Mouse (Mus musculus): ENCODE data around the gene Slc38a7.
"Not testable (repeated sequence)": the region's sequence is repeated elsewhere in the genome, so short reads cannot be mapped to it uniquely, and the experiment has no call there.

Gene Slc38a7

GRCm38 (mm10) chr8:95853102-95853843 lies at the start of gene Slc38a7:
Slc38a7 (minus strand) TSS chr8:95853539.
- peak; percentile 70 for DNase-seq (ENCODE audit: extremely low read depth, low read depth)

- no peak for DNase-seq (ENCODE audit: extremely low read depth, low read depth)
These were observed 48.5 kb upstream of the Slc38a7 start for GRCm38 (mm10) chr8:95901864-95902263.

GRCm38 (mm10) chr8:95893701-95894100 lies 40.4 kb upstream of the Slc38a7 start:
- DNase-seq (ENCODE audit: extremely low read depth, low read depth), result no peak

DNA sequence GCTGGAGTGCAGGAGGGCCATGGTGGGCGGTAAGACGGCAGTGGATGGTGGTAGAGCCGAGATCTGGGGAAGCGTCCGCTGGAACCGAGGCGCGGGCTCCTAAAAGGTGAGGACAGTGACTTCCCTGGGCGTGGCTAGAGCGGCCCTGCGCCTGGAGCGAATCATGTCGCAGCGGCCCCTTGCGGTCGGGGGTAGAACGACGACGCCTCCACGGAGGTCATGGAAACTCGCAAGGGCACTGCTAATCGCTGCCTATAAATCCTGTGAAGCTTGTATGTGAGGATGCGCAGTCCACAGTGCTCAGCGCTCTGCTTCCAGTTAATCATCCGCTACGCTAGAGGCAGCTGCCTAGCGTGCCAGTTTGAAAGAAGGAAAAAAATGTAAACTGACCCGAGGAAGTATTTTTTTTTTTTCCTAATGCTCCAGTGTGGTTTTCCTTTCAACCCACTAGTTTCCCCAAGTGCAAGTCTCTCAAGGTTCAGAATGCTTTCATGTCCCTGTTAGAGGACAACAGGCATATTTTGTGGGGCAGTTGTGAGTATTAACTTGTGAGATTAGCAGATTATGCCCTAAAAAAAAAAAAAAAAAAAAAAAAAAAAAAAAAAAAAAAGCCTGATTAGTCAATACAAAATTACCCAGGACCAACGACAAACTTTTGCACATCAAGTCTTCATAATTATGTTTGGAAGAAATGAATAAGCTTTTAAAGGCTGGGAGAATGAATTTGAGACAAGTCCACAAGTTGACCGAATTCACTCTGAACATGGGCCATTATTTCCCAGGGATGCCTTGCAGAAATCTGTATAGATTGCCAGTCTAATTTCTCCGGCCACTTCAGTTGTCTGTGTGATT lies 35.2 kb upstream of the Slc38a7 start, which contains the start of gene Got2:
Gene Got2, minus strand, starts transcription at position 263 of the 852 bp plus-strand sequence.
- DNase-seq (ENCODE audit: extremely low read depth, low read depth), result peak; percentile 74

DNA sequence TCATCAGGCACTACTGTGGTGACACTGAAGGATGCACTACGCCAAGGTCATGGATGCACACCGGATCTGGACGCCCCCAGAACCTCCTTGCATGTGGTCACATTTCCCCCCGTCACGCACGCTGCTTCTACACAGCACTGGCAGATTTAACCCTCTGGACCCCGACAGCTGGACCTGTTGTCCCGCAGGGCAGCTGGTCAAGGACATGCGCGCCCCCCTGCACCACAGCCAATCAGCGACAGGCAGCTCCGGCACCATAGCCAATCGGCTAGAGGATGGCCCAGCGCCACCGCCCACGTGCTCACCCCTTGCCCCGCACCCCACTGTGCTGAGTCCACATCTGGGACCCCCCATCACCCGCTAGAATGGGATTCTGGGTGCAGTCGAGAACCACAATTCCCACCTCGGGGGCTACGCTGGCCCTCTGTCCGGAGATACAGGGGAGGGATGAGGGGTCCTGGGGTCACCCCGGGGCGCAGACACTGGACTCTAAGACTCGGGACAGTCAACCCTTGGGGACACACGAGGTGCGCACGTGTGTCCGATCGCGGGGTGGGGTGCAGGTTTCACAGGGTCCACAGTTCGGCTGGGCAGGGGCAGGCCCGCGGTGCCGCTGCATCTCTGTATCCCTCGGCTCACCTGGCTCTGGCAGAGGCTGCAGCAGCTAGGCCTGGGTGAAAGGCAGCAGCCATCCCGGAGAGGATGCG lies 34.4 kb upstream of the Slc38a7 start:
- DNase-seq (ENCODE audit: extremely low read depth, low read depth), result peak; percentile 47

DNA sequence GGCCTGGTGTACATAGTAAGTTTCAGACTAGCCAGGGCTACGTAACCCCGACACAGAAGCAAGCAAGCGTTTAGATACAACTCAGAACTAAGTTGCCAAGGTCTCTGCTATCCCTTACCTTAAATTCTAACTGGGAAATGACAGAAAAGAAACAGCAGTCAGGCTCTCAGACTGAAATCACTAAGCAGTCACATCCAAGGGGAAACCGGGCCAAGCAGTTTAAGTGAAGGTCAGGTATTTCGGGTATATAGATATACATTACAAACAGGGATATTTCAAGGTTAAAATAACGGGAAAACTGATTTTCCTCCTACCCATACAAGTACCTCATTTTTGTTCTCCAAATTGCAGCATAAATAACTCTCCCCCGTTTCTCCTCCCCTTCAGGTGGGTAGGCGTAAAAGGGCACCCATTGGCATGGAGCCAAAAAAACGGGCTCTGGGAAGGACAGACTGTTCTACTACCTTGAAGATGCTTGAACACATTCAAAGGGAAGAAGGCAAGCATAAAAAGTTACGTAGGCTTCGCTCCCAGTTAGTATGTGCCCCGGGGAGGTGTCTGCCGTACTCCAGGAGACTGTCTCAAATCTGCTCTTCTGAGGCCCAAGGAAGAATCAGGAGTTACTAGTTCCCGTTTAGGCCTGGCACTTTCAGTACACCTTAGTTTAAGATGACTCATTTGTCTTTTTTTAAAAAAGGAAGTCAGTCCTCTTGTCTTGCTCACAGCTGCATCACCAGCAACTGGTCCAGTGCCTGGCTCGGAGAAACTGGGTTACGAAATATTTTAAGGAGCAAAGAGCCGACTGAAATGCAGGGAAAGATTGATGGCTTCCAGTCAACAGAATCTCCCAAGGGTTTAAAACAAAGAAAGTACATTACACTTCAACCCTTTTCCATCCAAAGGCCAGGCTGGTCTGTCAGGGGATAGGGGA lies 33.6 kb upstream of the Slc38a7 start:
- peak; percentile 67 for DNase-seq (ENCODE audit: extremely low read depth, low read depth)

DNA sequence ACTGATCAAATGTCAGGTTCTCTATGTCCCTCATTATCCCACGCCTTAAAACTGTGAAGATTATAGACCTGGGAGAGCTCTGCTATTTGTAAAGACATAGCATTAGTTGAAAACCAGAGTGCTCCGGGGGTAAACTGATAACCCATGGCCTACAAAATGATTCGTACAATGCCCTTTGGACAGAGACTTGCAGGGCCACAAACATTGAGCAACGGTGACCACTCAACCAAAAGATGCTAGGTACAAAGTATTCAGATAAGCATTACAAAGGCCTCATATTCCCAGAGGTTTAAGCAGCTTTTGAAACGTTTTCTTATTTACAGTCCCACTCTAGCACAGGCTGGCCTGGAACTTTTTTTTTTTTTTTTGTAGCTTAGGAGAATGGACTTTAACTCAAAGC lies 32.6 kb upstream of the Slc38a7 start:
- no peak for DNase-seq (ENCODE audit: extremely low read depth, low read depth)

- no peak for DNase-seq (ENCODE audit: extremely low read depth, low read depth)
These were observed 32.0 kb upstream of the Slc38a7 start for GRCm38 (mm10) chr8:95885271-95885841.

DNA sequence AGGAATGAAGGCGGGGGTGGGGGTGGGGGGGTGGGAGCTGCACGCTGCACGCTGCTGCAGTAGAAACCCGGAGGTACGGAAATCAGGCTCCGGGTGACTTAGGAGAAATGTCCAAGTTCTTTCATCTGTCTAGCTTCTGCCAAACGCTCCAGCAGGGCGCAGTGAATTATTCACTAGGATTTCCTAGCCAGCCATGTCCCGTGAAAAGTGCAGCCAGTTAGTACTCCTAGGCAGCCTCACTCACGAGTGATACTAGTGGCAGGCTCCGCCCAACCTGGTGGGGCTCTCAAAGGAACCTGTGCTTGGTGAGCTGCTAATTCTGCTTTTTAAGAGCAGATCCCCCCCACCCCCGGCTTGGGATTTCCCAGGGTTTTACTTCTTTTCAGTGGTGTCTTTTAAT lies 31.2 kb upstream of the Slc38a7 start:
- DNase-seq (ENCODE audit: extremely low read depth, low read depth), result no peak

DNA sequence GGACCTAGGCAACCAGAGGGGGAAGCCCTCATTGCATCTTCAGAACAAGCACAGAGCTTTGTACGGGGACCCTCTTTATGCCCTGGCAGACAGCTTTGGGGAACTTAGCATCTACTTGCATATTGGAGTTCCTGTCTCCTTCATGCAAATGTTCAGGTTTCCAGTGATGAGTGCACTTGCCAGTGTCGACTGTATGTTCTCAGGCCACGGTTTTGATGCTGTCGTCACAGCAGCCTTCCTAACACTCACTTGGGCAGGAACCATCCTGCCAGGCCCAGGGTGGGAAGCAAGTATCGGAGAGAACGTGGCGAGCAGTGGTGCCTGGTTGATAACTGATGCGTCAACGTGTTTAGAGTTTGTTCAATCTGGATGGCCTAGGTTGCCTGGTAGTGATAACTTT lies 28.9 kb upstream of the Slc38a7 start:
- DNase-seq (ENCODE audit: extremely low read depth, low read depth), result no peak

DNA sequence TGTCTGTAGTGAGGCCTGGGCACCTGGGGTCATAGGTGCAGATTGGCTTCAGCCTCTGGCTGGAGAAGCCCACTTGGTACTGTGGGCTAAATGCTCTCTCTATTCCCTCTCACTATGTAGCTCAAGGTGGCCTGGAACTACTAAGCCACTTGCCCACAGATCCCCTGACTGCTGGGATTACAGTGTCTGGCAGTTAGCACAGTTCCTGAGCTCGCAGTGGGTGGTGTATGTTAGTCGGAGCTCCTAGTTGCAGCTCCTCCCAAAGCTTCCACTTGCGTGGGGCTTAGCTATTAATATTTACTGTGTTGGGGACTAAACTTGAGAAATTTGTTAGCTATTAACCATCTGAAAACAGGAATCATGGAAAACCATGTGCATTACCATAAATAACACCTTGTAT lies 28.2 kb upstream of the Slc38a7 start:
- no peak for DNase-seq (ENCODE audit: extremely low read depth, low read depth)

GRCm38 (mm10) chr8:95879823-95880222 lies 26.5 kb upstream of the Slc38a7 start:
- no peak for DNase-seq (ENCODE audit: extremely low read depth, low read depth)

- no peak for DNase-seq (ENCODE audit: extremely low read depth, low read depth)
These were observed 25.0 kb upstream of the Slc38a7 start for GRCm38 (mm10) chr8:95878176-95878962.

DNA sequence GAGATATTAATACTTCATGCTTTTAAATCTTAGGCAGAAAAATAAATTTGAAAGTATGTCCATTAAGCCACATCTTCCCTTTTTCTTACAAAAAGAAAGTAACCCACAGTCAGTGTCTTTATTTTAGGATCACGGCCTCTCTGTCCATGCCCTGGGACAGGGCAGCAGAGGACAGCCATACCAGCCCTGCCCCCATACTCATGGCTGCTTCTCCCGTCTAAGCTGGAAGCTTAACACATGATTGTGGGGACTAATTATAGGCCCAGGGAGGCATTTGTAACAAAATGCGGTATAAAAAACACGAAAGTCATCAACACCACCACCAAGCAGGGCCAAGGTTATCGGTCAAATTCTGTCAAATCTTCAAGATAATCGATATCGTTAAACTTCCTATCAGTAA lies 21.9 kb upstream of the Slc38a7 start:
- DNase-seq (ENCODE audit: extremely low read depth, low read depth), result no peak

DNA sequence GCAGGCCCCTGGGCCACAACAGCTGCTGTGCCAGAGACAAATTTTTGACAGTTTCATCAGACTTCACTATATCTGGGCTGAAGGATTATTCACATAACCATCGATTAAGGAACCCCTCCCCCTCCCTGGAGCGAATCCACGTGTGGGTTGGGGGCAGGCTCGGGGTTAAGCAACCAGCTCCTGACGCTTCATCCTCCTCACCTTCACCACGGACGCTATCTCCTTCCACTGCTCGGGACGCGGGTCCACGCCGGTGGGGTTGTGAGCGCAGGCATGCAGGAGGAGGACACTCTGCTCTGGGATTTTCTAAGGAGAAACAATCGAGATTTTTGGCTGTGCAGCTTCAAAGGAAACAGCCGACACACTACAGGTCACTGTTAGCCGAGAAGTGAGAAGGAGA lies 18.4 kb upstream of the Slc38a7 start:
- no peak for DNase-seq (ENCODE audit: extremely low read depth, low read depth)

- not testable (repeated sequence) for DNase-seq (ENCODE audit: extremely low read depth, low read depth)
These were observed 11.5 kb upstream of the Slc38a7 start for GRCm38 (mm10) chr8:95864851-95865250.

DNA sequence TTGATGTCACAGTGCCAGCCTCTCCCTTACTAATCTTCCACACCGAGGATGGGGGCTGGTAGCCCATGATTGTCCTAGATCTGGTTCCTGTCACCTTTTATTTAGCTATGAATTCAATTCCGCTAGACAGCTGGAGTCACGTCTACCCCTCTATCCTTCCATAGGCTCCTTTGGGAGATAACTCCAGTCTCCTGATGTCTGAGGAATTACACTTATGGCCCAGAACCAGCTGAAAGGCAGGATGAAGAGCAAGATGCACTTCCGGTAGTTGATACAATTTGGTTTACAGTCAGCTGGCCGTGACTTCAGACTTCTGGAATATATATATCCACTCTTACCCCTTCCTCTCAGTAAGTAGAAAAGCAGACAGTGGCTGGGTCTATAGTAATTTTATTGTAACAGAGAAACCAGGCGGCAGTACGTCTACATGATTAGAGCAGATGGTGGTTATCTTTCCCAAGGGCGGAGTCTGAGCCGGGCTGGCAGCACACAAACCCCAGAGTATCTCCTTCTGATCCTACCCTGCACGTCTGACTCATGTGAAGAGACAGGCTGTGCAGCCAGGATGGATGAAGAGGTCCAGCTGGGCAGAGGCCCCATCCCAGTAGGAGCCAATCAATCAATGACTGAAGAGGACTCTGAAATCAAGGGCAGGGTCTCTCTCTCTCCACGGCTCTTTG lies 10.6 kb upstream of the Slc38a7 start:
- DNase-seq (ENCODE audit: extremely low read depth, low read depth), result not testable (repeated sequence)

DNA sequence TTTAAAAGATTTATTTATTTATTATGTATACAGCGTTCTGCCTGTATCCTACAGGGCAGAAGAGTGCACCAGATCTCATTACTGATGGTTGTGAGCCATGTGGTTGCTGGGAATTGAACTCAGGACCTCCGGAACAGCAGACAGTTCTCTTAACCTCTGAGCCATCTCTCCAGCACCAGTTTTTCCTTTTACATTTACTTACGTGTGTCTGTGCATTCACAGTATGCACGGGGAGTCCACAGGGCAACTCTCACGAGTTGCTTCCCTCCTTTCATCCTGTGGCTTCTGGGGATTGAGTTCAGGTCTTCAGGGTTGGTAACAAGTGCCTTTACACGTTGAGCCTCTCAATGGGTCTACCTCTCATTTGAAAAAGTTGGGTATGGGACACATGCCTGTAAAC lies 835 bp upstream of the Slc38a7 start:
- no peak for DNase-seq (ENCODE audit: extremely low read depth, low read depth)

DNA sequence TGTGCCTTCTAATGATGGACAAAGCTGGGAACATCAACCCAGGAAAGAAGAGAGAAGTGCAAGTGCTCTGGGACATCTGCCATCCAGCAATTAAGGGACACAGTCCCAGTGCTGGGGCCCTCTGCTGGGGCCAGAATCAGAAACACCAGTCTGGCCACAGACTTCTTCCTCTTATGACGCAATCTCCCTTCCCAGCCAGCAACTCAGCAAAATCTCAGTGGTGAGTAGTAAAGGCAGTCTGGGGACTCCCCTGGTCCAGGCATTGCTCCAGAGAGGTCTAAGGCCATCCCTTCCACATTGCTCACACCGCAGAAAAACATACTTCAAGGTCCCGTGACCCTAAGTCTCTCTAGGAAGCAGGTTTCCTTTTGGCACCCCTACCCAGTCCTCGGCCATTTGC lies 1.0 kb downstream of the Slc38a7 start:
- no peak for DNase-seq (ENCODE audit: extremely low read depth, low read depth)

All from MEL-GATA-1-ER (cell line).